Mouse (Mus musculus) neural tube, embryonic 11.5 days (tissue): ENCODE measurements at regions not wholly inside any gene's neighbourhood (a gene's known extent, or its start where the extent isn't known, plus 50 kb on each side); places are given as distances from the start of the nearest gene placed in this dataset.

Source experiments
- ATAC-seq: fragments of 200-750 bp; cut with Nextera tagmentation; 2 replicates; pipeline ENCODE4 v1.8.0; 2017; ENCODE audit warnings: moderate number of reproducible peaks, mild to moderate bottlenecking, moderate TSS enrichment, moderate library complexity; ENCODE audit not compliant: insufficient read depth, low FRiP score, low TSS enrichment
- DNase-seq: peaks from one replicate; pipeline ENCODE4 v3.0.0-alpha.2; 2015; ENCODE audit warnings: low spot score
- H3K27ac ChIP-seq: fragments of 300-500 bp; sonication (generic); 2 replicates; pipeline ENCODE4 v1.5.1; 2014; ENCODE audit warnings: low read depth, mild to moderate bottlenecking, low read length
- H3K27me3 ChIP-seq: fragments of 300-500 bp; sonication (generic); 2 replicates; pipeline ENCODE4 v1.6.1; 2014; ENCODE audit warnings: mild to moderate bottlenecking, low read length, mixed read lengths; ENCODE audit not compliant: control insufficient read depth, insufficient read depth
- H3K36me3 ChIP-seq: fragments of 300-500 bp; sonication (generic); 2 replicates; pipeline ENCODE4 v1.6.1; 2014; ENCODE audit warnings: mild to moderate bottlenecking, low read length, moderate library complexity, mixed read lengths; ENCODE audit not compliant: control insufficient read depth, insufficient read depth
- H3K4me1 ChIP-seq: fragments of 300-500 bp; sonication (generic); 2 replicates; pipeline ENCODE4 v1.6.1; 2014; ENCODE audit warnings: low read length, mixed read lengths; ENCODE audit not compliant: control insufficient read depth, insufficient read depth
- H3K4me2 ChIP-seq: fragments of 300-500 bp; sonication (generic); 2 replicates; pipeline ENCODE4 v1.6.1; 2014; ENCODE audit warnings: low read depth, mild to moderate bottlenecking, moderate library complexity
- H3K4me3 ChIP-seq: fragments of 300-500 bp; sonication (generic); 2 replicates; pipeline ENCODE4 v1.5.1; 2014; ENCODE audit warnings: low read depth, low read length
- H3K9ac ChIP-seq: fragments of 300-500 bp; sonication (generic); 2 replicates; pipeline ENCODE4 v1.6.1; 2014; ENCODE audit warnings: mild to moderate bottlenecking, low read length
- H3K9me3 ChIP-seq: fragments of 300-500 bp; sonication (generic); 2 replicates; pipeline ENCODE4 v1.6.1; 2016; ENCODE audit warnings: low read length; ENCODE audit not compliant: control insufficient read depth
- WGBS: fragments of 180-500 bp; shearing (Covaris S2); extraction: QIAGEN DNeasy Blood & Tissue Kit; methylation state at CpG from one replicate; pipeline ENCODE4 v1.1.7; 2014; 5-methylcytosine and 5-hydroxymethylcytosine counted together

GRCm38 (mm10) chr7:129533366-129533905 is 58.2 kb upstream of the Wdr11 start:
- H3K4me1 ChIP-seq: no peaks in the 10 kb centered on the region
- ATAC-seq: no peak
- no peaks in the 10 kb centered on the region for H3K9me3 ChIP-seq
- H3K27me3 ChIP-seq: no peaks in the 10 kb centered on the region
- no peak overlapping the region for H3K9ac ChIP-seq
- WGBS: 83% methylated on average over 6 of the region's 6 CpGs
- H3K27ac ChIP-seq: no peak overlapping the region
- no peaks in the 10 kb centered on the region for H3K36me3 ChIP-seq
- no peak for DNase-seq
- no peak overlapping the region for H3K4me2 ChIP-seq
- no peak overlapping the region for H3K4me3 ChIP-seq
